Mouse (Mus musculus): ENCODE results near the gene Il1rl1.

DNA sequence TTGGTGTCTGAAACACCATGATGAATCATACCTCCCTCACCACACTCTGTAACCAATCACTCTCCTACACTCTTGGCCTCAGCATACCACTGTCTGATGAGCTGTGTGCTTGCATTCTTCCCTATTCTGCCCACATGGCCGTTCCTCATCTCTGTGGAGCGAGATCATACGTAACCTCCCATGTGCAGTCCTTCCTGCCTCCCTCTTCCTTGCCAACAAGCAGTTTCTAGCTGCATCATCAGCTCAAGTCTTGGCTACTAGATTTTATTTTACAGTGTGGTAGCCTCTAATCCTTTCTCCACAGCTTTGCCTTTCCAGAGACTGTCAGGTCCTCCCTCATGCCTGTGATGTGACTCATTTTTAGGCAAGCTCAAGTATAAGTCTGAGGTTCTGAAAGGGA is 15.4 kb downstream of the Il1rl1 start:
- TF ChIP-seq CTCF (IDR thresholded peaks at IDR 0.05; ENCODE audit: control insufficient read depth, insufficient read depth, low read length) = no peak
- TF ChIP-seq POLR2A (IDR thresholded peaks at IDR 0.05; ENCODE audit: borderline replicate concordance, control insufficient read depth, low read depth, low read length) = no peak
